Mouse (Mus musculus) megakaryocyte, embryonic 14.5 days (primary cell): ENCODE data around the gene Cdyl. TPM values are rescaled to one million over a fixed set of nuclear protein-coding genes. Genes with fewer than 3 reads are reported as not detected.
"Not testable (repeated sequence)": the region's sequence is repeated elsewhere in the genome, so short reads cannot be mapped to it uniquely, and the experiment has no call there.

Experiments
- H3K27me3 ChIP-seq: replicated peaks from 2 replicates; pipeline ENCODE3; 2012; ENCODE audit warnings: inconsistent platforms
- H3K36me3 ChIP-seq: replicated peaks from 2 replicates; pipeline ENCODE3; 2012; ENCODE audit warnings: low read length, inconsistent platforms, mixed read lengths
- H3K4me1 ChIP-seq: 2 replicates; pipeline ENCODE4 v1.6.1; 2012; ENCODE audit warnings: inconsistent platforms
- H3K4me3 ChIP-seq: replicated peaks from 2 replicates; pipeline ENCODE3; 2012; ENCODE audit warnings: moderate library complexity, mild to moderate bottlenecking, inconsistent platforms
- H3K9me3 ChIP-seq: 2 replicates; pipeline ENCODE4 v1.6.1; 2012; ENCODE audit warnings: inconsistent platforms
- FLI1 ChIP-seq: IDR thresholded peaks from 2 replicates; pipeline ENCODE4 v1.6.1; 2012; ENCODE audit warnings: low read length, inconsistent platforms, mixed read lengths
- GATA1 ChIP-seq: IDR thresholded peaks from 3 replicates; pipeline ENCODE4 v1.6.1; 2012; ENCODE audit warnings: mixed read lengths, low read length, inconsistent platforms, borderline replicate concordance
- polyA plus RNA-seq: library from polyadenylated mRNA; stranded (reverse); fragments of >175 nt; gene quantifications from 2 replicates; pipeline ENCODE4 v1.2.3, GENCODE M21; 2012; ENCODE audit warnings: low replicate concordance; ENCODE audit not compliant: insufficient read depth

The Cdyl gene
- polyA plus RNA-seq, 1 experiment, result 3.2 TPM

GRCm38 (mm10) chr13:35815205-35815726 is 155.6 kb downstream of the Cdyl start:
- Histone ChIP-seq H3K4me1 (peaks cover 51% of the 10 kb centered on the region), H3K27me3 (no peaks in the 10 kb centered on the region), H3K4me3 (no peak overlapping the region), H3K36me3 (peaks cover 52% of the 10 kb centered on the region), H3K9me3 (no peaks in the 10 kb centered on the region)
- no peak for TF ChIP-seq FLI1
- TF ChIP-seq GATA1, result no peak

GRCm38 (mm10) chr13:35815782-35816368 is 156.2 kb downstream of the Cdyl start:
- Histone ChIP-seq H3K36me3 (peaks cover 56% of the 10 kb centered on the region), H3K27me3 (no peaks in the 10 kb centered on the region), H3K4me3 (no peak overlapping the region), H3K9me3 (no peaks in the 10 kb centered on the region), H3K4me1 (peaks cover 53% of the 10 kb centered on the region)
- TF ChIP-seq GATA1 (no peak), FLI1 (no peak)

- no peaks in the 10 kb centered on the region for H3K9me3 ChIP-seq
- H3K4me3 ChIP-seq, result no peak overlapping the region
- peaks cover 60% of the 10 kb centered on the region for H3K36me3 ChIP-seq
- TF ChIP-seq GATA1, result no peak
- TF ChIP-seq FLI1, result no peak
- H3K4me1 ChIP-seq, result peaks cover 63% of the 10 kb centered on the region
- H3K27me3 ChIP-seq, result no peaks in the 10 kb centered on the region
Measured at GRCm38 (mm10) chr13:35817626-35818025, 158.0 kb downstream of the Cdyl start.

GRCm38 (mm10) chr13:35818060-35818459 is 158.4 kb downstream of the Cdyl start:
- Histone ChIP-seq H3K9me3 (no peaks in the 10 kb centered on the region), H3K4me1 (peaks cover 63% of the 10 kb centered on the region), H3K27me3 (no peaks in the 10 kb centered on the region), H3K36me3 (peaks cover 64% of the 10 kb centered on the region), H3K4me3 (no peak overlapping the region)
- no peak for TF ChIP-seq FLI1
- no peak for TF ChIP-seq GATA1

GRCm38 (mm10) chr13:35821821-35822454 is 162.3 kb downstream of the Cdyl start:
- no peaks in the 10 kb centered on the region for H3K27me3 ChIP-seq
- peaks cover 81% of the 10 kb centered on the region for H3K36me3 ChIP-seq
- TF ChIP-seq GATA1 (no peak), FLI1 (no peak)
- H3K4me3 ChIP-seq, result peak overlapping the region; percentile 55
- H3K9me3 ChIP-seq, result no peaks in the 10 kb centered on the region
- peaks cover 65% of the 10 kb centered on the region for H3K4me1 ChIP-seq

GRCm38 (mm10) chr13:35822795-35823194 is 163.2 kb downstream of the Cdyl start:
- TF ChIP-seq FLI1 (no peak), GATA1 (no peak)
- peaks cover 65% of the 10 kb centered on the region for H3K4me1 ChIP-seq
- H3K27me3 ChIP-seq, result no peaks in the 10 kb centered on the region
- H3K9me3 ChIP-seq, result no peaks in the 10 kb centered on the region
- peaks cover 78% of the 10 kb centered on the region for H3K36me3 ChIP-seq
- H3K4me3 ChIP-seq, result no peak overlapping the region

GRCm38 (mm10) chr13:35825639-35826038 is 166.0 kb downstream of the Cdyl start:
- no peaks in the 10 kb centered on the region for H3K27me3 ChIP-seq
- peaks cover 69% of the 10 kb centered on the region for H3K36me3 ChIP-seq
- H3K9me3 ChIP-seq, result no peaks in the 10 kb centered on the region
- TF ChIP-seq FLI1, result no peak
- no peak for TF ChIP-seq GATA1
- peaks cover 64% of the 10 kb centered on the region for H3K4me1 ChIP-seq
- H3K4me3 ChIP-seq, result no peak overlapping the region

GRCm38 (mm10) chr13:35832676-35833075 is 173.0 kb downstream of the Cdyl start:
- peaks cover 33% of the 10 kb centered on the region for H3K4me1 ChIP-seq
- peaks cover 5% of the 10 kb centered on the region; the same call in 1 of the 2 replicates for H3K9me3 ChIP-seq
- H3K36me3 ChIP-seq, result peaks cover 46% of the 10 kb centered on the region
- no peaks in the 10 kb centered on the region for H3K27me3 ChIP-seq
- TF ChIP-seq FLI1, result no peak
- no peak for TF ChIP-seq GATA1
- no peak overlapping the region for H3K4me3 ChIP-seq

- H3K27me3 ChIP-seq, result no peaks in the 10 kb centered on the region
- peaks cover 23% of the 10 kb centered on the region for H3K4me1 ChIP-seq
- H3K9me3 ChIP-seq, result peaks cover 5% of the 10 kb centered on the region; the same call in 1 of the 2 replicates
- TF ChIP-seq FLI1 (no peak), GATA1 (no peak)
- peaks cover 46% of the 10 kb centered on the region for H3K36me3 ChIP-seq
- H3K4me3 ChIP-seq, result no peak overlapping the region
Measured at GRCm38 (mm10) chr13:35833941-35834340, 174.3 kb downstream of the Cdyl start.

GRCm38 (mm10) chr13:35835669-35836068 is 176.0 kb downstream of the Cdyl start:
- peaks cover 53% of the 10 kb centered on the region for H3K36me3 ChIP-seq
- H3K4me3 ChIP-seq, result no peak overlapping the region
- H3K9me3 ChIP-seq, result peaks cover 5% of the 10 kb centered on the region; the same call in 1 of the 2 replicates
- no peaks in the 10 kb centered on the region for H3K27me3 ChIP-seq
- peaks cover 20% of the 10 kb centered on the region for H3K4me1 ChIP-seq
- no peak for TF ChIP-seq FLI1
- no peak for TF ChIP-seq GATA1

GRCm38 (mm10) chr13:35836501-35836900 is 176.9 kb downstream of the Cdyl start:
- Histone ChIP-seq H3K36me3 (peaks cover 57% of the 10 kb centered on the region), H3K4me1 (peaks cover 20% of the 10 kb centered on the region)
- not testable (repeated sequence) for H3K9me3 ChIP-seq, H3K4me3 ChIP-seq, H3K27me3 ChIP-seq
